Mouse (Mus musculus): ENCODE measurements around the gene Accsl. TPM values are rescaled to one million over a fixed set of nuclear protein-coding genes. Genes with fewer than 3 reads are reported as not detected.
A peak's percentile ranks its signal among the peaks of the same experiment; 100 is the strongest.

Gene Accsl
- polyA plus RNA-seq, 1 experiment from 2014 or later = 0.47 TPM

GRCm38 (mm10) chr2:93836232-93836785, 32.6 kb downstream of the Accsl start:
- H3K27ac ChIP-seq = no peak overlapping the region
- no peak for ATAC-seq (ENCODE audit: borderline replicate concordance, extremely low read depth, low FRiP score, low TSS enrichment)
- H3K9ac ChIP-seq = no peak overlapping the region
- H3K9me3 ChIP-seq = no peaks in the 10 kb centered on the region
- H3K4me2 ChIP-seq = no peak overlapping the region
- H3K27me3 ChIP-seq = no peaks in the 10 kb centered on the region
- no peak overlapping the region for H3K4me3 ChIP-seq
- 72% methylated on average over 13 of the region's 13 CpGs for WGBS
- peaks cover 22% of the 10 kb centered on the region; the same call in 1 of the 2 replicates for H3K36me3 ChIP-seq
- H3K4me1 ChIP-seq = no peaks in the 10 kb centered on the region

- 72% methylated on average over 11 of the region's 11 CpGs for WGBS
- Histone ChIP-seq H3K36me3 (peaks cover 14% of the 10 kb centered on the region; the same call in 1 of the 2 replicates), H3K9me3 (no peaks in the 10 kb centered on the region)
Measured at GRCm38 (mm10) chr2:93835596-93835995, 33.4 kb downstream of the Accsl start.

GRCm38 (mm10) chr2:93823519-93823918, 45.4 kb downstream of the Accsl start:
- WGBS = 15% methylated on average over 8 of the region's 8 CpGs
- no peak overlapping the region for H3K27ac ChIP-seq
- peaks cover 10% of the 10 kb centered on the region for H3K4me1 ChIP-seq
- H3K27me3 ChIP-seq = no peaks in the 10 kb centered on the region
- ATAC-seq (ENCODE audit: borderline replicate concordance, extremely low read depth, low FRiP score, low TSS enrichment) = no peak
- H3K4me3 ChIP-seq = no peak overlapping the region
- no peaks in the 10 kb centered on the region for H3K9me3 ChIP-seq
- no peaks in the 10 kb centered on the region for H3K36me3 ChIP-seq
- no peak overlapping the region for H3K9ac ChIP-seq
- H3K4me2 ChIP-seq = no peak overlapping the region

More at GRCm38 (mm10) chr2:93835596-93835995, 33.4 kb downstream of the Accsl start:
- ATAC-seq (ENCODE audit: borderline replicate concordance, extremely low read depth, low FRiP score, low TSS enrichment) = no peak
- Histone ChIP-seq H3K4me2 (no peak overlapping the region), H3K9ac (no peak overlapping the region), H3K4me1 (no peaks in the 10 kb centered on the region), H3K27me3 (no peaks in the 10 kb centered on the region), H3K27ac (no peak overlapping the region), H3K4me3 (no peak overlapping the region)

GRCm38 (mm10) chr2:93822045-93822749, 46.8 kb downstream of the Accsl start, which contains the start of gene Ext2:
TSS of gene Ext2 (minus strand) at chr2:93822568.
- Histone ChIP-seq H3K27me3 (no peaks in the 10 kb centered on the region), H3K36me3 (no peaks in the 10 kb centered on the region), H3K4me1 (peaks cover 10% of the 10 kb centered on the region), H3K4me3 (peak within 1 kb of the TSS; percentile 83), H3K9me3 (no peaks in the 10 kb centered on the region), H3K27ac (no peak within 1 kb of the TSS), H3K4me2 (peak within 1 kb of the TSS; percentile 69), H3K9ac (peak within 1 kb of the TSS; percentile 82)
- 2% methylated on average over 66 of the region's 66 CpGs for WGBS
- peak; percentile 89 for ATAC-seq (ENCODE audit: borderline replicate concordance, extremely low read depth, low FRiP score, low TSS enrichment)

GRCm38 (mm10) chr2:93817791-93818190, 51.2 kb downstream of the Accsl start:
- Histone ChIP-seq H3K4me2 (no peak overlapping the region), H3K9ac (no peak overlapping the region), H3K9me3 (no peaks in the 10 kb centered on the region), H3K4me3 (no peak overlapping the region), H3K27ac (no peak overlapping the region), H3K36me3 (peaks cover 8% of the 10 kb centered on the region), H3K4me1 (peaks cover 10% of the 10 kb centered on the region), H3K27me3 (no peaks in the 10 kb centered on the region)
- no peak for ATAC-seq (ENCODE audit: borderline replicate concordance, extremely low read depth, low FRiP score, low TSS enrichment)
- WGBS = 87% methylated on average over 5 of the region's 5 CpGs

GRCm38 (mm10) chr2:93813343-93813742, 55.6 kb downstream of the Accsl start:
- 88% methylated on average over 22 of the region's 22 CpGs for WGBS
- no peaks in the 10 kb centered on the region for H3K27me3 ChIP-seq
- ATAC-seq (ENCODE audit: borderline replicate concordance, extremely low read depth, low FRiP score, low TSS enrichment) = no peak
- H3K27ac ChIP-seq = no peak overlapping the region
- H3K9ac ChIP-seq = no peak overlapping the region
- H3K36me3 ChIP-seq = peaks cover 24% of the 10 kb centered on the region
- no peak overlapping the region for H3K4me2 ChIP-seq
- H3K9me3 ChIP-seq = no peaks in the 10 kb centered on the region
- H3K4me3 ChIP-seq = no peak overlapping the region
- no peaks in the 10 kb centered on the region for H3K4me1 ChIP-seq

GRCm38 (mm10) chr2:93811812-93812211, 57.1 kb downstream of the Accsl start:
- no peak overlapping the region for H3K27ac ChIP-seq
- no peak for ATAC-seq (ENCODE audit: borderline replicate concordance, extremely low read depth, low FRiP score, low TSS enrichment)
- WGBS = 33% methylated on average over 4 of the region's 4 CpGs
- H3K4me2 ChIP-seq = no peak overlapping the region
- no peak overlapping the region for H3K9ac ChIP-seq
- no peaks in the 10 kb centered on the region for H3K4me1 ChIP-seq
- no peaks in the 10 kb centered on the region for H3K9me3 ChIP-seq
- no peaks in the 10 kb centered on the region for H3K27me3 ChIP-seq
- no peak overlapping the region for H3K4me3 ChIP-seq
- peaks cover 35% of the 10 kb centered on the region for H3K36me3 ChIP-seq

- H3K36me3 ChIP-seq = peaks cover 49% of the 10 kb centered on the region
- no peak; the same call in 1 of the 2 replicates for ATAC-seq (ENCODE audit: borderline replicate concordance, extremely low read depth, low FRiP score, low TSS enrichment)
- no peaks in the 10 kb centered on the region for H3K4me1 ChIP-seq
- H3K27me3 ChIP-seq = no peaks in the 10 kb centered on the region
- H3K4me2 ChIP-seq = no peak overlapping the region
- no peak overlapping the region for H3K4me3 ChIP-seq
- no peak overlapping the region for H3K9ac ChIP-seq
- no peaks in the 10 kb centered on the region for H3K9me3 ChIP-seq
- H3K27ac ChIP-seq = no peak overlapping the region
- WGBS = 7% methylated on average over 2 of the region's 2 CpGs
Measured at GRCm38 (mm10) chr2:93809931-93810330, 59.0 kb downstream of the Accsl start.

- Histone ChIP-seq H3K4me1 (no peaks in the 10 kb centered on the region), H3K4me2 (no peak overlapping the region), H3K27ac (no peak overlapping the region), H3K36me3 (peaks cover 49% of the 10 kb centered on the region), H3K9ac (no peak overlapping the region), H3K9me3 (no peaks in the 10 kb centered on the region), H3K4me3 (no peak overlapping the region), H3K27me3 (no peaks in the 10 kb centered on the region)
- ATAC-seq (ENCODE audit: borderline replicate concordance, extremely low read depth, low FRiP score, low TSS enrichment) = no peak
- WGBS = 79% methylated on average over 5 of the region's 5 CpGs
Measured at GRCm38 (mm10) chr2:93808071-93808470, 60.9 kb downstream of the Accsl start.

GRCm38 (mm10) chr2:93807440-93807839, 61.5 kb downstream of the Accsl start:
- no peaks in the 10 kb centered on the region for H3K9me3 ChIP-seq
- peaks cover 52% of the 10 kb centered on the region for H3K36me3 ChIP-seq

GRCm38 (mm10) chr2:93806487-93807201, 62.3 kb downstream of the Accsl start:
- 88% methylated on average over 6 of the region's 6 CpGs for WGBS
- ATAC-seq (ENCODE audit: borderline replicate concordance, extremely low read depth, low FRiP score, low TSS enrichment) = no peak
- Histone ChIP-seq H3K9me3 (no peaks in the 10 kb centered on the region), H3K4me3 (no peak overlapping the region), H3K27ac (no peak overlapping the region), H3K4me2 (no peak overlapping the region), H3K27me3 (no peaks in the 10 kb centered on the region), H3K9ac (no peak overlapping the region), H3K4me1 (no peaks in the 10 kb centered on the region), H3K36me3 (peaks cover 56% of the 10 kb centered on the region)

More at GRCm38 (mm10) chr2:93807440-93807839, 61.5 kb downstream of the Accsl start:
- 72% methylated on average over 8 of the region's 8 CpGs for WGBS
- Histone ChIP-seq H3K27ac (no peak overlapping the region), H3K27me3 (no peaks in the 10 kb centered on the region), H3K9ac (no peak overlapping the region), H3K4me2 (no peak overlapping the region), H3K4me1 (no peaks in the 10 kb centered on the region), H3K4me3 (no peak overlapping the region)
- ATAC-seq (ENCODE audit: borderline replicate concordance, extremely low read depth, low FRiP score, low TSS enrichment) = no peak

- no peak for ATAC-seq (ENCODE audit: borderline replicate concordance, extremely low read depth, low FRiP score, low TSS enrichment)
- no peak overlapping the region for H3K4me2 ChIP-seq
- H3K27ac ChIP-seq = no peak overlapping the region
- no peaks in the 10 kb centered on the region for H3K9me3 ChIP-seq
- H3K4me3 ChIP-seq = no peak overlapping the region
- WGBS = 58% methylated on average over 4 of the region's 4 CpGs
- no peak overlapping the region for H3K9ac ChIP-seq
- H3K27me3 ChIP-seq = no peaks in the 10 kb centered on the region
- no peaks in the 10 kb centered on the region for H3K4me1 ChIP-seq
- H3K36me3 ChIP-seq = peaks cover 51% of the 10 kb centered on the region
Measured at GRCm38 (mm10) chr2:93805523-93805922, 63.4 kb downstream of the Accsl start.

Measured in lung, embryonic 15.5 days (tissue).